Mouse (Mus musculus) inflammation-experienced regulatory T-cells, adult 6 months (primary cell): ENCODE results near the gene Trim67. TPM values are rescaled to one million over a fixed set of nuclear protein-coding genes. Genes with fewer than 3 reads are reported as not detected.

Experiments
- ATAC-seq: one replicate; pipeline ENCODE4 v1.8.0; 2017
- polyA plus RNA-seq, 3 experiments: library from polyadenylated mRNA; unstranded; fragments of 100-300 nt; shearing (Covaris generic); gene quantifications; one replicate each; pipeline ENCODE4 v1.2.1; 2017

Trim67 gene
- polyA plus RNA-seq: not detected

DNA sequence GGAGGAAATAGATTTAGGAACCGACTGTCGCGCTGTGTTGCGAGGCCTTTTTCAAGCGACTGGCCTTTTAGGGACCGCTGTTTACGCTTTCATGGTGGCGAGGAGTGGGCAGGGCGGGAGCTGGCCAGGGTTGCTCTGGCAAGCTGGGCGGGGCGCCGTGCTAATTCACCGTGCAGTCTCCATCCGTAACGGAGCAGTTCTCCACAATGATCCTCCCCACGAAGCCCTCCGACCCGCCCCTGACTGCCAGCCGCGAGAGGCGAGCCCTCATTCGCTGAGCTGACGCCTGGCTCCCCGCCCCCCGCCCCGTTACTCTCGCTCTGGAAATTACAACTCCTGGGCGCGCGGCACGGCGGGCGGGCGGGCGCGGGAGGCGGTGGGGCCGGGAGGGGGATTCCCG is at the start of gene Trim67:
TSS of gene Trim67 (plus strand) at position 385 of the 400 bp plus-strand sequence.
- ATAC-seq: no peak

DNA sequence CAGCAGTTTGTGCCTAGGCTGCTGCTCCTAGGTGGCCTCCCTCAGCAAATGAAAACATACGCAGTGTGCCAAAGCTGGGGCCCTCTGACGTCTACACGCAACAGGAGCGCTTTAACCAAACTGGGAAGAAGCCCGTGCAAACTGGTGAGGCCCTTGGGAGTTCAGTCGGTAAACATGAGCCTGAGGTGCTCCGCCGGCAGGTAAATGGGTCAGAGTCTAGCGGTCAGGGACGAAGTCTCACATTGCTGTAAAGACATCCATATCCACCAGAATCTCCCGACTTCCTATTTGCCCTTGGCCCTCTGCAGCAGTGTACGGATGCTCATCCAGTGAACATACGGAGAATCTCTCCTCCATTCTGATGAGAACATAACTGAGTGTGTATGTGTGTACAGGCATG is 46.2 kb upstream of the Trim67 start:
- ATAC-seq: no peak

DNA sequence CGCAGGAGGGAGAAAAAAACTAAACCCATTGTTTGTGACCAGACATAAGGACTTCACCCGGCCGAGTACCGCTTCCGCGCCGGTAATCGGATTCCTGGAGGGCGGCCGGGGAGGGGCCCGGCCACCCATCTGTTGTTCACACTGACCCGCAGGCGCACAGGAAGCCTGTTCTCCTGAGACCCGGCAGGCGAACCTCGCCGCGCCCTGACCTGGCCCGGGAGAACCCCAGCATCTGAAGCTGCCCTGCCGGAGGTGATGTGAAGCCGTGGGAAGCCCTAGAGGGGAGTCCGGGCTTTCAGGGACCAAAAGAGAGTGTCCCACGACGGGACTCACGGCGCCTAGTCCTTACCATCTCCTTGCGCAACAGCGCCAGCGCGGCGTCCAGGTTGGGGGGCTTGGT is 41.7 kb upstream of the Trim67 start:
- ATAC-seq: peak; percentile 29

DNA sequence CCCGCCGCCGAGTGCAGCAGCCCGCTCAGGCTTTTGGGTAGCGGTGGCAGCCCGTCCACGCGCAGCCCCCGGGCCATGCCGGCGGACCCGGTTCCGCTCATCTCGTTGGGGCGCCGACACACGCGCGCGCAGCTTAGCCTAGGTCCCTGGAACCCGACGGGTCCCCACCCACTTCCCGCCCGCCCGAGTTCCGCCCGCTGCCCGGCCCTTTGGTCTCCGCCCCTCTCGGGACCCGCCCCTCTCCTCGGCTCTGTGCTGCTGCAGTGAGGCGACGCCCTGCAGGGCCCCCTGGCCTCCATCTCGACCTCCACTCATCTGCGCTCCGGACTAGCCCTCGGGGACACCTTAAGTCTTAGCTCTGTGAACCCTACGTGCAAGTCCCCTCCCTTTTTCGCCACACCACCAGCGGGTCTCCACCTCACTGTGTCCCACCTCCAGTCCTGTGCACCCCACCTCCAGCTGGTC is 41.2 kb upstream of the Trim67 start, which contains the start of gene Fam89a:
TSS of gene Fam89a (minus strand) at position 124 of the 465 bp plus-strand sequence.
- peak; percentile 70 for ATAC-seq

DNA sequence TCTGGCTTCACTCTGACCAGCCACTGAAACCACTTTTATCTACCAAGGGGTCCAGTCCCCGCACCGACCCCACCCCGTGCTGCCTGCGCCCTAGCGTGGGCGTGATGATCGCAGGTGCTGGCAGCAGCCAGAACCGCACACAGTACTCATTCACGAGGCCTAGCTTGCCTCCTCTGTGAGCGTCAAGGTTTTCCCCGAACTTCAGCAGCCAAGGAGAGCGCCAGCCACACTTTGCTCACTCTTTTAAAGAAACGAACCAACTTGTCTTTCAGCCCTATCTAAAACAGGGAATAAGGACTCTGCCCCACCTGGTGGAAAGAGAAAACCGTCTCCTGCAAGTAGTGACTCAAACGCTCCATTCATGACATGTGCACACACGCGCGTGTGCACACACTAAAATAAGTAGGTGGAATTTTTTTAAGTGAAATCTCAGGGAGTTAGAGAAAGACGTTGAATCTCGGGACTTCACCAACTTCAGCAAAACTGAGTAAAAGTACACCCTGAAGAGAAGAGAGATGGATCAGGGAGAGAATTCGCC is 40.5 kb upstream of the Trim67 start:
- ATAC-seq: no peak

DNA sequence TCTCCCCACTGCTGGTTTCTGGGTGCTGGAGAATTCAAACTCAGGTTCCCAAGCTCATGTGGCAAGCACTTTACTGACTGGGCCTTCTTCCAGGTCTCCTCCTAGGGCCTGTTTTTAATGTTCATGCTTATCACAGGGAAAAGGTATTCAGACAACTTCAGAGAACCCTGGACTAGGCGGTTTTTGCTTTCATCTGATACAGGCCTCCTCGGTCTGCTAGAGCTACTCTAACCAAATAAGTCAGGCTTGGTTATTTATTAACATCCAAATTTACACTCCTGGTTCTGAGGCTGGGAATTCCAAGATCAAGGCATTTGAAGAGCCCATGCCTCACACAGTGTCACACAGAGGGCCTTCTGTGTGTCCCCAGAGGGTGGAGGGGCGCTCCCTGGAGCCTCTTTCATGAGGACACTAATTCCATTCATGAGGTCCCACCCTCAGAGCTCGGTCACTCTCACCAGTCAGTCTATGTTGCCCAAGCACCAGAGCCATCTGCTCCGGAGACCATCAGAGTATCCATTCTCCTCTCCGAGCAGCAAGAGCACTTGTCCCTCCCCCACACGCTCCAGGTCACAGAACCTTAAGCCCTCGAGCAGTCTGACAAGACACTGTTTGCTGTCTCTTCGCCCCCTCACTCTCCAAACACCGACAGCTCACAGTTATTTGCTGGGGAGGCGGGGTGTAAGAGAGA is 38.6 kb upstream of the Trim67 start:
- no peak for ATAC-seq

DNA sequence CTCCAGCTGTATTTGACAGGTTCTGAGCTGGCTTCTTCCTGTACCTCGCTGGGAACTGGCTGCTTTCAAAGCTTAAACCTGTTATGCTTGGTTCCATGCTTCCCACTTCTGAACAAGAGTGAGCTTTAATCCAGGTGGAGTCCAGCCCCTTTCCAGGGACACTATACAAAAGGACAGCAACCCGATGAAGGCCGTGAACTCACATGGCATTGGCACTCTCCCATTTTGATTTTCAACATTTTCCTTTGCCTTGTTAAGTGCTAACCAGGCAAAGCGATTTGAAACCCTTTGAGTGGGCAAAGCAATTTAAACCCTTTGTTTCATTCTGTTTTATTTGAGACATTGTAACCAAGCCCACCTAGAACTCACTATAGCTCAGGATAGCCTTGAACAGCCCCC is 38.1 kb upstream of the Trim67 start:
- no peak for ATAC-seq

DNA sequence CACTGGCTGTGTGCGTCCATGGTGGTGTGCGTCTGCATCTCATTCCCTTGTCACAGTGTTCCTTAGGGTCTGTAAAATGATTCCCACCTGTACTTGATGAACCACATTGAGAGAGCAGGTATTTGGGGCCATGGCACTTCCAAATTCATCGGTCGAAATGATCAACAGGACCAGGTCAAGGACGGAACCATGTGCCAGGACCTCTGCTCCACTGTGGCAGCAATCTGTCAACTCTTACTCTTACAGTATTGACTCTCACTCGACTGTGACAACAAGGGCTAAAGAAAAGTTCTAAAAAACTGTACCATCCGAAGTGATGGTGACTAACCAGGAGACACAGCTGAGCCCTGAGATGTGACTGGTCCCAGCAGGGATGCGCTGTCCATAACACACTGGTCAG is 37.4 kb upstream of the Trim67 start:
- no peak for ATAC-seq

DNA sequence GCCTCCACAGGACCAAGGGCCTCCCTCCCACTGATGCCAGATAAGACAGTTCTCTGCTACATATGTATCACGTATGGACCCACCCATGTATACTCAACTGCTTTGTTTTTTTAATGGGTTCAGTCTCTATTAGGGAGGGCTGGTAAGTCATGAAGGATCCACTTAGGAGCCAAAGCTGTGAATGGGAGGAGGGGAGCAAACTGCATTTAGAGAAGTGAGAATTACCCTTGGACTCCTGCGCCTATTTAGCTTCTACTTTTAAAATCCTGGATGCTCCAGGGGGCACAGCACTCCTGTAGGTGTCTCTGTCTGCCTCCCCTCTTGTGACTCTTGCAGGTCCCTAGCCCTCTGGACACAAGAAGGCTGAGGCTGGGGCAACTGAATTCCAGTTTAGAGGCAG is 36.7 kb upstream of the Trim67 start:
- no peak for ATAC-seq

DNA sequence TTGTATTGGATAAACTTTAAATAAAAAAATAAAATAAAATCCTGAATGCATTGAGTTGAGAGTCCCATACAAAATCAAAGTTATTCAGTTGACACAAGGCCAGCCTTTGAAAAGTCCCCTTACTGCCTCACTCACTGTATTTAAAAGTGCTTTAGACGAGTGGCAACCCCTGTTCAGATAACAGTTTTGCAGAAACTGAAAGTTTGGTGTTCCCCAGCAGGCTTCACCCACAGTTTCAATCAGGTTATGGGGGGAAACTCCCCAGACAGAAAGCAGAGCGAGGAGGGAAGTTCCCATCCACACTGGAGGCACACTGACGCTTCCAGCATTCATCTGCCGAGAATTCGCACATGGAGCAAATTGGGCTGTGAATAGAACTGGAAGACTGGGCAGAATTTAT is 36.3 kb upstream of the Trim67 start:
- peak; percentile 73 for ATAC-seq

DNA sequence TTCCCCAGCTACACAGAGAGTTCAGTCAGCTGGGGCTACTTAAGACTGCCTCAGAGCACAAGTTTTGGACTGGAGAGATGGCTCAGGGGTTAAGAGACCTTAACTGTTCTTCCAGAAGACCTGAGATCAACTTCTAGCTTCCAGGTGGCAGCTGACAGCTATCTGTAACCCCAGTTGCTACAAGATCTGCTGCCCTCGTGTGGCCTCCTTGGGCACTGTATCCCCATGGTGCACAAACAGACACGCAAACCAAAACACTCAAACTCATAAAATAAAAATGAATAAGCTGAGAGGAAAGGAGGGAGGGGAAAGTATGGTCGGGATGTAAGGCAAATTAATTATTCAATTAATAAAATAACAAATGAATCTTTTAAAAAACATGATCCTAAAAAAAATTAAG is 34.3 kb upstream of the Trim67 start:
- ATAC-seq: no peak

DNA sequence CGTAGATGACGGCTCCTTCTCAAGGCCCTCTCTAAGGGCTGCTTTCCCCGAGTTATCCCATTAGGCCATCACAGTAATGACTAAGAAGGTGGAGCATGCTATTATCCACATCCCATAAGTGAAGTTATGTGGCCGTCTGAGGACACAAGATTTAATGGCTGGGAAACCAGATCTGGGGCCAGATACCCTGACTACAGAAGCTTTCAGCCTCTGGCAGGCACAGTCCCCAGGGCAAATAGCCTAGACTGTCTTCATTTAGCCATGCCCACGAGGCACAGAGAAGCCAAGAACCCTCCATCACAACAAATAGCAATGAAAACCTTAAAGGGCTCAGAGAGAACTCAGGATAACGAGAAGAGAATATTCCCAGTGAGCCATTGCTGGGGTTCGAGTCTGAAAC is 29.8 kb upstream of the Trim67 start:
- no peak for ATAC-seq

DNA sequence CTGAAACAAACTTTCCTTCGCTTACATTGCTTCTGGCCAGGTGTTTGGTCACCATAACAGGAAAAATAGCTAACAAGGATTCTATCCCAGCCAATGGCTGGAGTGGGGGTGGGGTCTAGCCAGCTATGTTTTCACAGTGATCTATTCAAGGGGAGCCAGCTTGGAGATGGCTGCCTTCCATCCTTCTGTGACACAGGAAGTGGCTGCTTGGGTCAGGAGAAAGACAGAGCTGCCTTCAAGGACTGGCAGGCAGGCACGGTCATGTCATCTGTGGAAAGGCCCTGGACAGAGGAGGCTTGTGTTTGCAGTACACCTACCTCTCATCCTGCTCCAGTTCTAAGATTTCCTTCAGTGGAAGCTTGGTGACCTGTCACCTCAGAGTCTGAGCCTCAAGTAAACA is 20.5 kb upstream of the Trim67 start:
- ATAC-seq: no peak

DNA sequence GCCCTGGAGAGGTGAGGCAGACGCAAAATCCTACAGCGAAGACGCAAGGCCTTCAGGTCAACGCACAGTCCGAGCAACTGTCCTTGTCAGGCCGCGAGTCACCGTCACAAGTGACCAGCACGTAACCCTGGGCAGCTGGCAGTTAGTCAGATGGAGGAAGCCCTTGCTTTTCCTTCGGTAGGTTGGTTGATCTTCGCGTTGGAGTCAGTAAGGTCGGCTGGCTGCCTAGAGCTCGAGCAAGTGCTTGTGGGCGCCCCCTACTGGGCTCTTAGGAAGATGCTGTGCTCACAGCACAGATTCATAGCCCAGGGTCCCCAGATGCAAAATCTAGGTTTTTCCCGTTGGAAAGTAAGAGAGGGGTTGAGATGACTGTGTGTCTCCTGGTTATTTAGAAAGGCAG is 17.2 kb upstream of the Trim67 start:
- ATAC-seq: peak; percentile 46

DNA sequence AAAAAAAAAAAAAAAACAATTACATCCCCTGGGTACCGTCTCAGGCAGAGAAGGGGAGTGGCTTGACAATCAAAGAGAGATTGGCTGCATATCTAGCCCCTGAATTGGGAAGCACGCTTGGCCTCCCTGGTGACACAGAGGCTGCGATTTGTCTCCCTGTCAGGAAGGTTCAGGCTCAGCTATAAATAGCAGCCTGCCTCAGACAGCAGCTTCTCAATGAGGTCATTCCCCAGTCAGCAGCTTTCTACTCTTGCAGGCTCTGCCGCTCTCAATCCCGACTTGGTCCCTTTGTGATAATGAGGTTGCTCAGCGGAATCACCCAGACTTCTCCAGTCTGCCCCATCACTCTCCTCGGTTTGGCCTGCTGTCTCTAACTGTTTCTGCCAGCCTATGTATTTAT is 12.7 kb upstream of the Trim67 start:
- no peak for ATAC-seq

DNA sequence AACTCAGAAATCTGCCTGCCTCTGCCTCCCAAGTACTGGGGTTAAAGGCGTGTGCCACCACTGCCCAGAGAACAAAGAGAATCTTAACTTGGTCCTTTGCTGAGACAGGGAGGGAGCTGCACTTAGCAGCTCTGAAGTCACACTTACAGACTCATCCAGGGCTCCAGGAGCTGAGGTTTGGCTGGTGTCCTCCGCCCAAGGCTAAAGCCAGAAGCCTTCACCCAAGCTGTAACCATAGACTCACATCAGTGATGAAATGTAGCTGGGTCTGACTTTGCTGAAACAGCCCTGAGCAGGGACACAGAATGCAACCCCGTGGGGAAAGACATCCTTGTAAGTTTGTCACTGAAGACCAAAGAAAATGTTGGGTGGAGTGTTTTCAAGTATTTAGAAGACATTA is 10.5 kb upstream of the Trim67 start:
- no peak for ATAC-seq

DNA sequence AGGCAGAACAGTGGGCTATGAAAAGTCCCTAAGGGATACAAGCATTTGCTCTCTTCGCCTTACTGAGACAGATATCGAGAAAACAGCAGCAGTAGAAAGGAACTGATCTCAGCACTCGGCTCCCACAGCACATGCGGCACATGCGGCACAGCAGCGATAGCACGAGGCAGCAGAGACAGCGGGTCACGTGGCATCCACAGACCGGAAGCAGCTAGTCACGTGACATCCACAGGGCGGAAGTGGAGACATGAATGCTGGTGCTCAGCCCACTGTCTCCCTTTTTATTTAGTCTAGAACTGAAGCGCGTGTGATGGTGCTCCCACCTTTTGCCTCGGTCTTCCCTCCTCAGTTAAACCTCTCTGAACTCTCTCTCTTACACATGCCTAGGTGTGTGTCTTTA is 9.7 kb upstream of the Trim67 start:
- no peak for ATAC-seq

DNA sequence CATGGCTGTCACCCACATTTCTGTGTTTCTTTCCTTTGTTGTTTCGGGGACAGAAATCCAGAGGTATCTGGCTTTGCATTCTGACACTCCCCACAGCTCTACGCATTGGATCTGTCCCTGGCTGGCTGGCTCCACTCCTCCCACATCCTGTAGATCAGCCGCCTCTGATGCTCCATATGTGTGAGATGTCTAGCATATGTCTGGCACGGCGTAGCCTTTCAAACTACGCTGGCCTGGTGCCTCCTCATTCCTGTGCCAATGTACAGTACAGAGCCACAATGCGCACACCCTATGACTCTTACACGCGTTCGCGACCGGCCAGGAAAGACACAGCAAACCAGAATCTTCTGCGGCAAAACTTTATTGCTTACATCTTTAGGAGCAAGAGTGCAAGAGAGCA is 8.3 kb upstream of the Trim67 start:
- no peak for ATAC-seq

DNA sequence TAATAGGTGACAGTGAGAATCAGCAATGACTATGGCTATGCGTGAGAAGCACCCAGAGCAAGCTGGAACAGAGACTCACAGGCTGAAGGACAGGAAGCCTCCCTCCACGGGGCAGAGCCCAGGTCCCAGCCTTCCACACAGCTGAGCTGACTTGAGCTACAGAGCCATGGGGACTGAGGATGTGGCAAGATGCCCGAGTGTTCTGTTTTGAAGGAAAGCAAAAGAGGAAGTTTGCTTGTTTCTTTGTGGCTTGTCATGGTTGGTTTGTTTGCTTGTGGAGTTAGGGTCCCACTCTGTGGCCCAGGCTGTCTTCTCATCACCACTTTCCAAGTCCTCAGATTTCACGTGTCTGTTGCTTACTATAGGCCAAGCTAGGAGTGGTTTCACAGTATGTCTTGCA is 2.2 kb upstream of the Trim67 start:
- ATAC-seq: no peak

DNA sequence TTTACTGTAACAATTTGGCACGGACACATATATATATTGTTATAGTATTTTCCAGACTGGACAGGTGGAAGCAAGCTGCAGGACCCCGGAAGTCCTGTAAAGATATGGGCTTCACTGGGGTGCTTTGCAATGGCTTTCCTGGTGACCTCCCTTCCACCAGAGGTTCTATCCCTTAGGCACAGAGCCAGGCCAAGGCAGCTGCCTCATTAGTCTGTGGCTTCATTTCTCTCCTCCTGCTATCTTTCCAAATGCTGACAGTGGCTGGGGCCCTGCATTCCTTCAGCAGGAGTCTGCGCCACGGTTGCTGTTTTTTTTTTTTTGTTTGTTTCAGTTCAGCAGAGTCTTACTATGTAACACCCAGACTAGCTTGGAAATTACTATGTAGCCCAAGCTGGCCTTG is 1.1 kb upstream of the Trim67 start:
- ATAC-seq: no peak

DNA sequence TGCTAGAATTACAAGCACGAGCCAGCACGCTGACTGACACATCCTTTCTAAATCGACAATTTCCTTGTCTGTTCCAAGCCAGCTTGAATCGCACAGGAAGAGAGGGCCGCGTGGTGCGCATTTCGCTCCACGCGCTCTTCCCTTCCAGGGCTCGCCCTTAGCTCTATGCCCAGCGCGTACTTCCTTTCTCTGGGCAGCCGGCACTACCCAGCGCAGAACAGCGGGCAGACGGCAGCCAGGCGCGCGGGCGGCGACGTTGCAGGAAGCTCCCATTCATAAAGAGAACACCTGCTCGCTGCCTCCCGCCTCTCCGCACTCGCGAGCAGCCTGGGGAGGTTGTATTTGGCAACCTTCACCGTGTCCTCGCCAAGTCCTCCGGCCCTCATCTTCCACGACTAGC is 706 bp upstream of the Trim67 start:
- ATAC-seq: no peak

DNA sequence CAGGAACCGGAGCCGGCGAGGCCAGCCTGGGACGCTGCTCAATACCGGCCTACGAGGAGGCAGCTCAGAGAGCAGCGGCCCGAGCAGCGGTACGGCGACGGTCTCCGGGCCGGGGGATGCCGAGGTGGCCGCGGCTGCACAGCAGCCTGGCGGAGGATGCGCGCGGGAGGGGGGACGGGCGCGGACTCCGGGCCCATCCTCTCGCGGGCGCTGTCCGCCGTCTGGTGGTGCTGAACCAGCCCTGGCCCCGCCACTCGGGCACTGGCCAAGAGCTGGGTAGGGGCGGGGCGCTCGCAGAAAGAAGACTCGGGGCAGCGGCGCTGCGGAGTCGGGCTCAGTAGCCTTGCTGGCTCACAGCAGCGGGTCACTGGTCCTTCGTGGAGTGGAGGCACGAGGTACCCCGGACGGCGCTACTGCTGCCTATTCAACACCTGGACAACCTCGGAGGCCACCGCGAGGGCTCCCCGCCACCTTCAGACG is 320 bp downstream of the Trim67 start:
- ATAC-seq: peak; percentile 56

DNA sequence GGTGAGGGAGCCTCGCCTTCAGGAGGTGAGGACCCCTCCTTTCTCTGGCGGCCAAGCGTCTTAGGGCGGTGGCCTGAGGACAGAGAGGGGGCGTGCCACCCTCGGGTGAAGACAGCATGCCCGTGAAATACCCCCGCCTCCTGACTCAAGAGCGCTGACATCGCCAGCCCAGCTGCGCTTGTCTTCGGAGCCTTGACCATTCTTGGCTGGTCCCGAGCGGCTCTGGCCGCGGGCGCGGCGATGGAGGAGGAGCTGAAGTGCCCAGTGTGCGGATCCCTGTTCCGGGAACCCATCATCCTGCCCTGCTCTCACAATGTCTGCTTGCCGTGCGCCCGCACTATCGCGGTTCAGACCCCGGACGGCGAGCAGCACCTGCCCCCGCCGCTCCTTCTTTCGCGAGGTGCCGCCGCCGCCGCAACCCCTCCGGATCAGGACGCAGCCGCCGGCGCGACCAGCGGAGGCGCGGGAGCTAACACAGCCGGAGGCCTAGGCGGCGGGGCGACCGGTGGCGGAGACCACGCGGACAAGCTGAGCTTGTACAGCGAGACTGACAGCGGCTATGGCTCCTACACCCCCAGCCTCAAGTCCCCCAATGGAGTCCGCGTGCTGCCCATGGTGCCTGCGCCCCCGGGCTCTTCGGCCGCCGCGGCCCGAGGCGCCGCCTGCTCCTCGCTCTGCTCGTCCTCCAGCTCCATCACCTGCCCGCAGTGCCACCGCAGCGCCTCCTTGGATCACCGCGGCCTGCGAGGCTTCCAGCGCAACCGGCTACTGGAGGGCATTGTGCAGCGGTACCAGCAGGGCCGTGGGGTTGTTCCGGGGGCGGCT is 981 bp downstream of the Trim67 start:
- no peak for ATAC-seq

DNA sequence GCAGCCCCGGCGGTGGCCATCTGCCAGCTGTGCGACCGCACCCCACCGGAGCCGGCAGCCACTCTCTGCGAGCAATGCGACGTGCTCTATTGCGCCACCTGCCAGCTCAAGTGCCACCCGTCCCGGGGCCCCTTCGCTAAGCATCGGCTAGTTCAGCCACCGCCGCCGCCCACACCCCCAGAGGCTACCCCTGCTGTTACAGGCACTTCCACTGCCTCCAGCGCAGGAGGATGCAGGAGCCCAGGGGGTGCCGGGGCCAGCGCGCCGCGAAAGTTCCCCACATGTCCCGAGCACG is 1.5 kb downstream of the Trim67 start:
- no peak for ATAC-seq
